Comparison of ENCODE assay signal across 24 mouse cellular contexts in the genomic region with DNA sequence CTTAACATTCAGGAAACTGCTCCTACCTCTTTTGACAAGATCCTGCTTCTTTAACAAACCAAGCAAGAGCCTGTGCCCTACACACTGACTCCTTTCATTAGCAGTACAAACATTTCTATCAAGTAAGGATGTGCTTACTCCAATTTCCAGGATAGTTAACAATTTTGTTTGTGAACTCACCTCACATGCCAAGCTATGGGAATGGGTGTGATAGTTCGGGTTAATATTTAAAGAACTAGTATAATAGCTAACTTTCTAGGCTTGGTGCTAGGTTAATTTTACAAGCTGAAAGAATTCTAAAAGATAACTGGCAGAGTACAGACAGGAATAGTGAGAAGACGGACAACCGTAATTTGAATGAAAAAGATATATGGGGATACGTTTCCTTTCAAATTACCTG.
A peak's percentile ranks its signal among the peaks of the same experiment; 100 is the strongest.
DNase-seq lines count a peak whose midpoint lies in the region; ATAC-seq and TF ChIP-seq lines count a peak whose summit lies in the region.
"Had no signal": no experiment of that assay in that cellular context is flagged by ENCODE, and none has a peak within 500 bp of the region (broad histone marks: within the 10 kb centered on the region; RNA-seq: fewer than 3 reads in every experiment).

No protein-coding gene starts in this region.

- H3K27me3 ChIP-seq in intestine, postnatal 0 days (replicated peaks; ENCODE audit: control insufficient read depth, insufficient read depth, low read length), result no peaks in the 10 kb centered on the region
- H3K27me3 ChIP-seq in intestine, embryonic 16.5 days (replicated peaks; ENCODE audit: control insufficient read depth, insufficient read depth, low read length), result no peaks in the 10 kb centered on the region
- no peaks in the 10 kb centered on the region for H3K27me3 ChIP-seq in liver, adult 2 months (ENCODE audit: control insufficient read depth, insufficient read depth, low read length)
- H3K27me3 ChIP-seq in liver, embryonic 11.5 days (replicated peaks; ENCODE audit: control insufficient read depth, insufficient read depth, low read length), result no peaks in the 10 kb centered on the region
- no peaks in the 10 kb centered on the region for H3K27me3 ChIP-seq in forebrain, embryonic 15.5 days
- H3K27me3 ChIP-seq: embryonic facial prominence, embryonic 12.5 days; embryonic facial prominence, embryonic 15.5 days; heart, embryonic 13.5 days had no signal

- TF ChIP-seq CTCF in intestine, postnatal 0 days (IDR thresholded peaks at IDR 0.05; ENCODE audit: low read depth), result no peak
- TF ChIP-seq CTCF in liver, adult 2 months (IDR thresholded peaks at IDR 0.05; ENCODE audit: low read depth, low read length), result no peak

- H3K36me3 ChIP-seq in intestine, postnatal 0 days (ENCODE audit: control insufficient read depth, insufficient read depth), result no peaks in the 10 kb centered on the region
- H3K36me3 ChIP-seq in intestine, embryonic 16.5 days (ENCODE audit: control insufficient read depth, insufficient read depth, low read length), result no peaks in the 10 kb centered on the region
- H3K36me3 ChIP-seq in liver, adult 2 months (ENCODE audit: control insufficient read depth, insufficient read depth, low read length), result no peaks in the 10 kb centered on the region
- H3K36me3 ChIP-seq in liver, embryonic 11.5 days (ENCODE audit: control insufficient read depth, insufficient read depth, low read length), result no peaks in the 10 kb centered on the region
- H3K36me3 ChIP-seq in forebrain, embryonic 15.5 days, result no peaks in the 10 kb centered on the region
- H3K36me3 ChIP-seq: embryonic facial prominence, embryonic 12.5 days; embryonic facial prominence, embryonic 15.5 days; heart, embryonic 10.5 days; heart, embryonic 13.5 days had no signal

- no peak overlapping the region for H3K27ac ChIP-seq in intestine, postnatal 0 days (ENCODE audit: low read depth, low read length)
- H3K27ac ChIP-seq in intestine, embryonic 16.5 days (ENCODE audit: low read length), result no peak overlapping the region
- H3K27ac ChIP-seq in liver, adult 2 months (replicated peaks; ENCODE audit: insufficient read depth, low read depth, low read length), result no peak overlapping the region
- H3K27ac ChIP-seq in liver, embryonic 11.5 days (ENCODE audit: low read depth, low read length), result no peak overlapping the region
- H3K27ac ChIP-seq in forebrain, embryonic 15.5 days (replicated peaks), result no peak overlapping the region
- H3K27ac ChIP-seq: embryonic facial prominence, embryonic 12.5 days; embryonic facial prominence, embryonic 15.5 days; heart, adult 2 months; heart, embryonic 10.5 days; heart, embryonic 13.5 days; hindbrain, embryonic 14.5 days had no signal

- peak; percentile 62 for DNase-seq in kidney, adult 9 months
- DNase-seq in kidney, adult 11 months, result no peak
- DNase-seq in liver, adult 2 months (ENCODE audit: extremely low read depth, low read depth, low spot score), result peak; percentile 7
- no peak for DNase-seq in liver, embryonic 11.5 days (ENCODE audit: low spot score)
- DNase-seq: adrenal gland, postnatal 10 days; adrenal gland, postnatal 36 days; cerebellum, adult 18-20 months; cerebellum, adult 9-10 months; cerebellum, postnatal 14 days; gastrocnemius, postnatal 10 days; gastrocnemius, postnatal 36 days; heart, adult 2 months; heart, postnatal 14 days; heart, postnatal 4 days had no signal

- WGBS in intestine, postnatal 0 days, result 40% methylated on average over 4 of the region's 4 CpGs
- 59% methylated on average over 4 of the region's 4 CpGs for WGBS in intestine, embryonic 16.5 days
- WGBS in liver, adult 2 months, result 65% methylated on average over 4 of the region's 4 CpGs
- 82% methylated on average over 4 of the region's 4 CpGs for WGBS in liver, embryonic 11.5 days
- WGBS in forebrain, embryonic 15.5 days, result 83% methylated on average over 4 of the region's 4 CpGs

- peak overlapping the region; percentile 32; the same call in 1 of the 2 replicates for H3K4me2 ChIP-seq in intestine, postnatal 0 days (replicated peaks; ENCODE audit: low read depth)
- H3K4me2 ChIP-seq in intestine, embryonic 16.5 days (ENCODE audit: low read depth, low read length), result no peak overlapping the region
- H3K4me2 ChIP-seq in liver, embryonic 11.5 days, result no peak overlapping the region
- H3K4me2 ChIP-seq in forebrain, embryonic 15.5 days (replicated peaks), result no peak overlapping the region
- H3K4me2 ChIP-seq: embryonic facial prominence, embryonic 12.5 days; embryonic facial prominence, embryonic 15.5 days; heart, embryonic 13.5 days; hindbrain, embryonic 14.5 days had no signal

- no peak overlapping the region for H3K4me3 ChIP-seq in intestine, postnatal 0 days (ENCODE audit: low read depth, low read length)
- H3K4me3 ChIP-seq in intestine, embryonic 16.5 days (ENCODE audit: low read length), result no peak overlapping the region
- no peak overlapping the region for H3K4me3 ChIP-seq in liver, adult 2 months (ENCODE audit: insufficient read depth, low read depth, low read length)
- no peak overlapping the region for H3K4me3 ChIP-seq in liver, embryonic 11.5 days (ENCODE audit: low read depth, low read length)
- no peak overlapping the region for H3K4me3 ChIP-seq in forebrain, embryonic 15.5 days
- H3K4me3 ChIP-seq: embryonic facial prominence, embryonic 12.5 days; embryonic facial prominence, embryonic 15.5 days; heart, adult 2 months; heart, embryonic 10.5 days; heart, embryonic 13.5 days had no signal

- no peaks in the 10 kb centered on the region for H3K4me1 ChIP-seq in intestine, postnatal 0 days (replicated peaks; ENCODE audit: control insufficient read depth, insufficient read depth, low read length)
- no peaks in the 10 kb centered on the region for H3K4me1 ChIP-seq in intestine, embryonic 16.5 days (ENCODE audit: control insufficient read depth, insufficient read depth, low read length)
- H3K4me1 ChIP-seq in liver, adult 2 months (ENCODE audit: control insufficient read depth, insufficient read depth, low read length), result no peaks in the 10 kb centered on the region
- no peaks in the 10 kb centered on the region for H3K4me1 ChIP-seq in liver, embryonic 11.5 days (replicated peaks; ENCODE audit: control insufficient read depth, insufficient read depth, low read length)
- no peaks in the 10 kb centered on the region for H3K4me1 ChIP-seq in forebrain, embryonic 15.5 days
- H3K4me1 ChIP-seq: embryonic facial prominence, embryonic 12.5 days; embryonic facial prominence, embryonic 15.5 days; heart, embryonic 10.5 days; heart, embryonic 13.5 days had no signal

- no peak for TF ChIP-seq POLR2A in liver, adult 2 months (IDR thresholded peaks at IDR 0.05; ENCODE audit: extremely low read depth, insufficient read depth, low read length)

- ATAC-seq in intestine, postnatal 0 days, result no peak
- ATAC-seq in intestine, embryonic 16.5 days, result no peak; the same call in 1 of the 2 replicates
- no peak for ATAC-seq in liver, embryonic 11.5 days (replicated peaks; ENCODE audit: low FRiP score)
- ATAC-seq in forebrain, embryonic 15.5 days (replicated peaks), result no peak
- ATAC-seq: forebrain, embryonic 14.5 days; Patski had no signal

- no peaks in the 10 kb centered on the region for H3K79me2 ChIP-seq in liver, adult 2 months (ENCODE audit: control insufficient read depth, insufficient read depth, low read length)

- H3K9ac ChIP-seq in intestine, postnatal 0 days (ENCODE audit: low read depth, low read length), result no peak overlapping the region
- no peak overlapping the region for H3K9ac ChIP-seq in intestine, embryonic 16.5 days (ENCODE audit: low read depth, low read length)
- no peak overlapping the region for H3K9ac ChIP-seq in liver, adult 2 months (ENCODE audit: low read depth, low read length)
- no peak overlapping the region for H3K9ac ChIP-seq in liver, embryonic 11.5 days (ENCODE audit: low read depth, low read length)
- no peak overlapping the region for H3K9ac ChIP-seq in forebrain, embryonic 15.5 days (replicated peaks)
- H3K9ac ChIP-seq: embryonic facial prominence, embryonic 12.5 days; embryonic facial prominence, embryonic 15.5 days; heart, embryonic 13.5 days; hindbrain, embryonic 14.5 days had no signal

- H3K9me3 ChIP-seq in intestine, postnatal 0 days (ENCODE audit: control insufficient read depth), result no peaks in the 10 kb centered on the region
- H3K9me3 ChIP-seq in intestine, embryonic 16.5 days (ENCODE audit: control insufficient read depth, low read length), result no peaks in the 10 kb centered on the region
- H3K9me3 ChIP-seq in liver, embryonic 11.5 days (ENCODE audit: control insufficient read depth, low read length), result no peaks in the 10 kb centered on the region
- H3K9me3 ChIP-seq in forebrain, embryonic 15.5 days, result no peaks in the 10 kb centered on the region
- H3K9me3 ChIP-seq: embryonic facial prominence, embryonic 12.5 days; embryonic facial prominence, embryonic 15.5 days; heart, embryonic 10.5 days; heart, embryonic 13.5 days had no signal

Comparison
In these comparisons a context has a peak if more than half of its experiments do, and no peak if none do; other contexts are left out.
1. DNase-seq: peak in kidney, adult 9 months (single experiment) and liver, adult 2 months (single experiment); none in kidney, adult 11 months (single experiment) and liver, embryonic 11.5 days (single experiment).